Comparison of ENCODE assay signal across 33 mouse cellular contexts in genomic region chr5:4813357-4813756, GRCm38 (mm10). TPM values are rescaled to one million over a fixed set of nuclear protein-coding genes. Genes with fewer than 3 reads are reported as not detected.
"Had no signal": no experiment of that assay in that cellular context is flagged by ENCODE, and none has a peak within 500 bp of the region (broad histone marks: within the 10 kb centered on the region; RNA-seq: fewer than 3 reads in every experiment).

No protein-coding gene starts in this region.

- H3K27ac ChIP-seq: limb, embryonic 10.5 days; limb, embryonic 12.5 days; limb, embryonic 13.5 days; limb, embryonic 15.5 days; liver, embryonic 12.5 days; liver, embryonic 13.5 days; liver, embryonic 14.5 days; liver, embryonic 15.5 days; lung, embryonic 15.5 days; macrophage; neural tube, embryonic 12.5 days had no signal

- H3K9ac ChIP-seq: limb, embryonic 12.5 days; limb, embryonic 13.5 days; limb, embryonic 15.5 days; liver, embryonic 12.5 days; liver, embryonic 13.5 days; liver, embryonic 14.5 days; liver, embryonic 15.5 days; liver, postnatal 0 days; lung, embryonic 14.5 days; lung, embryonic 15.5 days; midbrain, embryonic 12.5 days; midbrain, embryonic 13.5 days; midbrain, embryonic 15.5 days; neural tube, embryonic 12.5 days had no signal

- ATAC-seq: liver, embryonic 12.5 days; liver, postnatal 0 days; lung, postnatal 0 days; midbrain, embryonic 13.5 days; midbrain, embryonic 15.5 days; midbrain, embryonic 16.5 days had no signal

- H3K4me3 ChIP-seq: limb, embryonic 10.5 days; limb, embryonic 12.5 days; limb, embryonic 13.5 days; limb, embryonic 15.5 days; liver, embryonic 12.5 days; liver, embryonic 13.5 days; liver, embryonic 15.5 days; lung, embryonic 15.5 days; megakaryocyte, embryonic 14.5 days; midbrain, embryonic 10.5 days; midbrain, embryonic 12.5 days; midbrain, embryonic 13.5 days; midbrain, embryonic 15.5 days; myocyte; neural tube, embryonic 12.5 days had no signal

- H3K4me1 ChIP-seq: limb, embryonic 15.5 days; liver, embryonic 12.5 days; liver, embryonic 13.5 days; liver, embryonic 15.5 days; lung, embryonic 15.5 days; megakaryocyte, embryonic 14.5 days had no signal

- H3K4me2 ChIP-seq: limb, embryonic 12.5 days; limb, embryonic 13.5 days; limb, embryonic 15.5 days; liver, embryonic 11.5 days; liver, embryonic 12.5 days; liver, embryonic 13.5 days; liver, embryonic 15.5 days; lung, embryonic 14.5 days; lung, embryonic 15.5 days; midbrain, embryonic 11.5 days; midbrain, embryonic 12.5 days; midbrain, embryonic 13.5 days; midbrain, embryonic 15.5 days; neural tube, embryonic 12.5 days had no signal

- DNase-seq: left cerebral cortex, postnatal 4 days; liver; liver, embryonic 13.5 days; liver, postnatal 0 days; lung, adult 18-20 months; lung, adult 2 months; lung, embryonic 14.5 days; lung, postnatal 10 days; lung, postnatal 14 days; lung, postnatal 36 days; lung, postnatal 4 days; midbrain, embryonic 14.5 days had no signal

- H3K9me3 ChIP-seq: limb, embryonic 10.5 days; limb, embryonic 12.5 days; limb, embryonic 13.5 days; limb, embryonic 15.5 days; liver, embryonic 12.5 days; liver, embryonic 13.5 days; liver, embryonic 15.5 days; lung, embryonic 15.5 days; megakaryocyte, embryonic 14.5 days; midbrain, embryonic 10.5 days; midbrain, embryonic 12.5 days; midbrain, embryonic 13.5 days; midbrain, embryonic 15.5 days; neural tube, embryonic 12.5 days had no signal

- H3K27me3 ChIP-seq: limb, embryonic 12.5 days; limb, embryonic 13.5 days; limb, embryonic 15.5 days; liver, embryonic 12.5 days; liver, embryonic 13.5 days; liver, embryonic 15.5 days; lung, embryonic 15.5 days; megakaryocyte, embryonic 14.5 days; midbrain, embryonic 12.5 days; midbrain, embryonic 13.5 days; midbrain, embryonic 15.5 days; neural tube, embryonic 12.5 days had no signal

- H3K36me3 ChIP-seq: limb, embryonic 10.5 days; limb, embryonic 12.5 days; limb, embryonic 13.5 days; limb, embryonic 15.5 days; liver, embryonic 12.5 days; liver, embryonic 13.5 days; liver, embryonic 15.5 days; lung, embryonic 15.5 days; midbrain, embryonic 10.5 days; midbrain, embryonic 12.5 days; midbrain, embryonic 13.5 days; midbrain, embryonic 15.5 days; neural tube, embryonic 12.5 days had no signal

RNA-seq across cellular contexts. Expression of gene Fzd1, which starts 55.5 kb away (rescaled TPM):
- total RNA-seq: megakaryocyte-erythroid progenitor cell, adult 5-6 weeks had no signal
